Mouse (Mus musculus) adipocyte (in vitro differentiated cells): ENCODE measurements around the gene Pld2.
"Not testable (repeated sequence)": the region's sequence is repeated elsewhere in the genome, so short reads cannot be mapped to it uniquely, and the experiment has no call there.

ENCODE experiments used
- DNase-seq: peaks from one replicate; pipeline ENCODE4 v3.0.0-alpha.2; 2016; ENCODE audit warnings: low spot score

Pld2 gene

DNA sequence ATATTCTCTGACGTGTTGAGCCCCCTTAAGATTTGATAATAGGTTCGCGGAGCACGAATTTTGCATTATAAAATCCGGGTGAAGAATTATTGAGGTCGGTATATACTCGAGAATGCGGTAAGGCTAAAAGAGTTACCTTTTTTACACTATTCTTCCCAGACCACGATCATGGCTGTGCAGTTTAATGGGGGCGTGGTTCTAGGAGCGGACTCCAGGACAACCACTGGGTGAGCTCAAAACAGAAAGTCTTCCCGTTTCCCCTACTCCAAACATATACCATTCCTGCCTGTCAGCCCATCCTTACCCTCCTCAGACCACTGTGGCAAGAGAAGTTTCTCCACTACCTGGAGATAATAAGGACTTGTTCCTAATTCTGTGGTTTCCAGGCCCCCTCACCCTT, 14.1 kb upstream of the Pld2 start:
- no peak for DNase-seq

- DNase-seq: no peak
These were observed 13.7 kb upstream of the Pld2 start for GRCm38 (mm10) chr11:70526211-70526610.

- no peak for DNase-seq
These were observed 11.3 kb upstream of the Pld2 start for GRCm38 (mm10) chr11:70528610-70529009.

DNA sequence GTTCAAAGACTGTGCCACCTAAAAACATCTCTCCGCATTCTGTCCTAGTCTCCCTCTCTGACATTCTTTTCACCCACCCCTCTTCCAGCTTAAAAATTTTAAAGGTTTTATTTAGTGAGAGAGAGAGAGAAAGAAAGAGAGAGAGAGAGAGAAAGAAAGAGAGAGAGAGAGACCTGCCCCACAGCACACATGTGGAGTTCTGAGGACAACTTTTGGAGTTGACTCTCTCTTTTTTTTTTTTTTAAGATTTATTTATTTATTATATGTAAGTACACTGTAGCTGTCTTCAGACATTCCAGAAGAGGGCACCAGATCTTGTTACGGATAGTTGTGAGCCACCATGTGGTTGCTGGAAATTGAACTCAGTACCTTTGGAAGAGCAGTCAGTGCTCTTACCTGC, 8.8 kb upstream of the Pld2 start:
- DNase-seq: not testable (repeated sequence)

DNA sequence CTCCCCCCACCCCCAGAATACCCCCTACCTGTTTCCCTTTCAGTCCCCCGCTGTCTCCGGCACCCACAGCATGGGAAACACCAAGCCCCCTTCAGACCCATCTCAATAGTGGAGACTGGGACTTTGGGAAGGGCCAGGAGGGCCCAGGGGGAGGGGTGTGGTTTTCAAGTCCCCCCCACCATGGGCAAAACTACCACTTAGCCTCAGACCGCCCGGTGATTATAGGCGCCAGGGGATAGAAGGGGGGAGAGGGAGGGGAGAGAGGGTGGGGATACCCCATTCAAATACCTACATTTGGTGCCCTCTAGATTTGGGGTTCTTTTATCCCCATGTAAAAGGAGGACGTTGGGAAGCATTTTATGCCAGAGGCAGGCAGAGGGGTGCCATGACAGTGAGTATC, 7.0 kb upstream of the Pld2 start, which contains the start of gene Gm40193:
Gm40193 (minus strand) TSS at position 101 of the 400 bp plus-strand sequence.
- DNase-seq: no peak

DNA sequence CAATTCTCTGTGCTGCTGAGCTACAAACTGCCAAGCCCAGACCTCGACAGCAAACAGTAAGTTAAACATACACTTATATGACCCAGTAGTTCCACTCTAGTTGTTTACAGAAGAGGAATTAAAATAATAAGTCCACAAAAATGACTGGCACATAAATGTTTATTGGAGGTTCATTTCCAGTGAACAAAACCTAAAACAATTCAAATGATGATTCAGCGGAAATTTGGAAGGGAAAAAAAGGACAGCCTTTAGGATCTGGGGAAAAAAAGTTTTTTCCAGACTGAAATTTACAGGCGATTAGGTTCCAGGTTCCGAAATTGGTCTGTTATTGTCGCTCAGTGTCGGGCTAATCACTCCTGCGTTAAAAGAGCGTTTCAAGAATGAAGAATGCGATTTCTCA, 441 bp upstream of the Pld2 start:
- no peak for DNase-seq

DNA sequence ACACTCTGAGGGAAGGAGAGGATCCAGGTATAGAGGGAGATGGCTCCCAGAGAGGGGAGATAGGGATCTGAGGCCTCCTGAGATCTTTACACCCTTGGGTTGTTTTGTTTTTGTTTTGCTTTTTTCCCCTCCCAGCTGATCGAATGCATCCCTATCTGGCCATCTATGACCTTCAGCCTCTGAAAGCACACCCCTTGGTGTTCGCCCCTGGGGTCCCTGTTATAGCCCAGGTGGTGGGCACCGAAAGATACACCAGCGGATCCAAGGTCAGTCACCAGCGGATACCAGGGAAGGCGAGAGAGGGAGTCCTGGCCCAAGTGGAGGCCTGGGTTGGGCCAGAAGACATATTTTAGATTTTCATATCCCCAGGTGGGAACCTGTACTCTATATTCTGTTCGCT, 1.1 kb downstream of the Pld2 start:
- no peak for DNase-seq

DNA sequence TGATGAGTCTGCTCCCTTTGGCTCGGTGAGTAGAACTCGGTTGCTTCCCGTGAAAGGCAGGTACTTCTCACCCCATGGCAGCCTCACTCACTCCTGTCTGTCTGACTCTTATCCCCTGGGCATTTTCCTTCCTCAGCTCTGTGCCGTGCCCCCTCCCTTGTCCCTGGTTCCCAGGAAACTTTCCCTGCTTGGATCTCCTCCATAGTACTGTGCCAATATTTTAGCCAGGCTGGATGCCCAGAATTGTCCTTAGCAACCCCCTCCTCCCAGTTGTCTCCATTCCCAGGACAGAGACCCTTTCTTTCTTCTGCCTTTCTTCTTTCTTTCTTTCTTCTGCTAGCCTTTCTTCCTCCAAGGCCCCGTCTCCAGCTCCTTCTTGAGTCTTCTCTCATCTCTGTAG, 1.6 kb downstream of the Pld2 start:
- DNase-seq: peak; percentile 62

DNA sequence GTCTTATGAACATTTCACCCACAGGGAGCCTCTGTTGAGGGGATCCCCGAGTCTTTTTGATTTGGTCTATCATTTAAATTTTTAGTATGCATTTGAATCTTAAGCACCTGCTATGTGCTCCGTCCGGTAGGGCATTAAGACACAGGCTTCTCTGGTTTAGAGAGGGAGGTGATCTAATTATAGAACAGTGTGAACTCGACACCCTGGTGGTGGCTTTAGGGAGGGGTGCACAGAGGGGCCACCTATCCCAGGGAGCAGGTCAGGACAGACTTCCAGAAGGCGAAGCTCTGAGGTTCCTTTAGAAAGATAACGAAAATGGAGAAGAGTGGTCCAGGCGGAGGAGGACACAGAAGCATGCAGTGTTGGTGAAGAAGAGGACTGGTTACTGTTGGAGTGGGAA, 4.6 kb downstream of the Pld2 start:
- no peak for DNase-seq

- no peak for DNase-seq
These were observed 11.7 kb downstream of the Pld2 start for GRCm38 (mm10) chr11:70551526-70551925.

DNA sequence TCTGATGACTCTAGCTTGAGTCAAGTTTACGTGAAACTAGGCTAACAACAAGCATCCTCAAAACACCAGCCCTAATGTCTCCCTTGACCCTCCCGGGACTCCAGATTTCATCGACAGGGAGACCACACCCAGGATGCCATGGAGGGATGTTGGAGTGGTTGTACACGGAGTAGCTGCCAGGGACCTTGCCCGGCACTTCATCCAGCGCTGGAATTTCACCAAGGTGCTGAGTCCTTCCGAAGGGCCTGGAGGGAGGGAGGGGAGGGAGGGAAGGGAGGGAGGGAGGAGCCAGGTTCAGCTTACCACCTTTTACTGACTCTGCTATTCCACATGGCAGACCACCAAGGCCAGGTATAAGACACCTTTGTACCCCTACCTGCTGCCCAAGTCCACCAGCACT, 14.1 kb downstream of the Pld2 start:
- no peak for DNase-seq

DNA sequence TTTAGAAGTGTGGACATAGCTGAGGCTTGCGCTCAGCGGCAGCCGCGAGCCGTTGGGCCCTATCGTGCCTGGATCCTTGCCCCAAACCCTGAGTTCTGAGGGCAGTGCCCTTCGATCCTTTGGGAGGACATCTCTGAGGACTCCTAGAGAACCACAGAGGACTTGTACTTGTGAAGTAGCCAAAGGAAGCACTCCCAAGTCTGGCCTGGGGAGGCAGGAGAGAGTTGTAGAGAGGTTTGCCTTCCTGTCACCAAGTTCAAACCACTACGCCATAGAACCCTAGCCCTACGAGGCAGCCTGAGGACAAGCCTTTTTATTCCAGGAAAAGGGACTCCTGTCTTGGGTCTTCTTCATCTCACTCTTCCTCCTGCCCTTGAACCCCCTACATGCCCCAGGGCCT, 17.7 kb downstream of the Pld2 start:
- no peak for DNase-seq

GRCm38 (mm10) chr11:70561937-70562286, 22.0 kb downstream of the Pld2 start:
- DNase-seq: no peak

- DNase-seq: peak; percentile 94
These were observed 22.6 kb downstream of the Pld2 start, which contains the start of gene Mink1 for GRCm38 (mm10) chr11:70562287-70562994. Gene Mink1, plus strand, starts transcription at chr11:70562881.

DNA sequence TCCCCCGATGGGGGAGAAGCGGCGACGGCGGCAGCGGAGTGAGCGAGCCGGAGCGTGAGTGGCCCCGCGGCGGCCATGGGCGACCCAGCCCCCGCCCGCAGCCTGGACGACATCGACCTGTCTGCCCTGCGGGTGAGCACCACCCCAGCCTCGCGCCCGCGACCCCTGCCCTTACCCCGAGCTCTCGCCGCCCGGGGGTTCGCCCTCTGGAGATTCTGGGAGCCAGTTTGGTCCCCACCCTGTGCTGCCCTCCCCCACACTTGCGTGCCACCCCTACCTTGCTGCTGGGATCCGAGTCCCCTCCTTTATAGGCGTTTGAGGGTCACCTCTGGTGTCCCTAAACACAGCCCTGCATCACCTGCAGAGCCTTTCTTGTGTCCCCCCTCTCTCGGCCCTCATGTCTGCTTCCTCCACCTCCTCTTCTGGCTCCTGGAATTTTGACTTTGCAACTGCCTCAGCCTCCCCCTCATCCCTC, 23.2 kb downstream of the Pld2 start:
- no peak for DNase-seq

- DNase-seq: peak; percentile 22
These were observed 23.8 kb downstream of the Pld2 start for GRCm38 (mm10) chr11:70563470-70564275.

DNA sequence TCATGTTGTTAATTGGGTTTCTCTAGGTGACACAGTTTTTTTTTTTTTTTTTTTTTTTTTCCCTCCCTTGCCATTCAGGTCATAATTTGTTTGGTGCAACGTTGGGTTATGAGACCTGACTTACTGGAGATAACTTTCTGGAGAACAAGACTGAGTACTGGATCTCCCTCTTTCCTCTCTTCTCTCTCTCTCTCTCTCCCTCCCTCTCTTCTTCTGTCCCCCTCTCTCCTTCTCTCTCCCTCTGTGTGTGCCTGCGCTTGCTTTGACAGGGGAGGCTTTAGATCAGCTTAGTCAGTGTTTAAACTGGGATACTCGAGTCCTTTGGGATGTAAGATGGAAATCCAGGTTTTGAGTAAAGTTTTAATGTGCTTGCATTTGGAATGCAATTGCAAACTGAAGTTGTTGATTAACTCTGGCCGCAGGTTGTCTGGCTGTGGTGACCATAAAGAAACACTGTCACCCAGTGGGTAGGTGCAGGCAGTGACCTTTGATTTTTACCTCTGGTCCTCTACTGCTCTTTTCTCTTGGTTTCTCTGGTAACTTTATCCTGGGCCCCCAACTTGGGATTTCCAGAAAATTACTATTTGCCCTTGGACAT, 24.5 kb downstream of the Pld2 start:
- no peak for DNase-seq

GRCm38 (mm10) chr11:70566586-70566985, 26.7 kb downstream of the Pld2 start:
- no peak for DNase-seq

DNA sequence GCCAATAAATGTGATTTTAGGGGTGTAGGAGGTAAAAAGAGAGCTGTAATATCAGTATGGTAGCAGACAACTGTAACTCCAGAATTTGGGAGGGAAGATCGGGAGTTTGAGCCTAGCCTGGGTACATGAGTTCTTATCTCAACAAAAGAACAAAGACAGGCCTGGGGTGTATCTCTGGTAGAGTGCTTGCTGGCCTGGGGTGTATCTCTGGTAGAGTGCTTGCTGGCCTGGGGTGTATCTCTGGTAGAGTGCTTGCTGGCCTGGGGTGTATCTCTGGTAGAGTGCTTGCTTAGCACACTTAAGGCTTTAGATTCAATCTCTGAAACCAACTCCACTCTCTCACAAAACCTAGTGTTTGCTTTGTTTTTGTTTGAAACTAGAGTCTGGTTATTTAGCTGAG, 30.8 kb downstream of the Pld2 start:
- DNase-seq: not testable (repeated sequence)

GRCm38 (mm10) chr11:70571641-70572040, 31.8 kb downstream of the Pld2 start:
- DNase-seq: no peak

DNA sequence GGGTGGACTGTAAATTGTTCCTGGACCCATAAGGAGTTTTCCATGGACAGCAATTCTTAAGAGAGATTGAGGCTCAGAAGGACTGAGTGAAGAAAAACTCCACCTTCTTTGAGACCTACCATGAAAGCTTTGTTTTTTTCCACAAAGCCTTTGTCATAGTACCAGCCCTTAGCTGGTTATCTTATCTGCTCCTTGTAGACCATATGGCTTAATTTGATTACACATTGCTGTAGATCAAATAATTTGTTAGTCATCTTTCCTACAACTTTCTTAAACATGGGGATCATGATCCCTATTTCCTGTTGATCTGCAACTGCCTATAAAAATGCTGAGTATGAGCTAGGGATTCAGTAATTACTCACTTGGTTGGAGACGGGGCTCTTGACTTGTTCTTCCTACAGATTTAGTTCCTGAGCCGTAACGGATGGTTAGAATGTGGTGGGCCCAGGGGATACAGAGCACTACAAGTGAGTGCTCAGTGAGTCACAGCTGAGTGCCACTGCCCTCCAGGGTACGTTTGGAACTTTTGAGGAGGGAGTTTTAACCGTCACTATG, 32.6 kb downstream of the Pld2 start:
- no peak for DNase-seq

GRCm38 (mm10) chr11:70573872-70574271, 34.0 kb downstream of the Pld2 start:
- DNase-seq: no peak

DNA sequence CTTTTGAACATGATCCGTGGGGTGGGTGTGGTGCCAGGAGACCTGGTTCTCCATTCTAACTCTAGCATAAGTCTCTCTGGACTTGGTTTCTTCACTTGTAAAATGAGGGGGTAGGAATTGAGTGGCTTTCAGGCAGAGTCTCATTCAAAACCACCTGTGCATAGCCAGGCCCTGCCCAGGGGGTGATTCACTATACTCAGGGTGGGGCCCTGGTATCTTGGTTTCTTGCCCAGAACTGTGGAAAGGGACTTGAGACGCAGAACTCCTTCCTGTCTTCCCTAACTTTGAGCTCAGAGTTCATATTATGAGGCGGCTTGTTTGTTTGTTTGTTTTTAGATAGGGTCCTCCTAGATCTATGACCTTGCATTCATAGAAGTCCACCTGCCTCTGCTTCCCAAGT, 37.3 kb downstream of the Pld2 start:
- no peak for DNase-seq
